Mouse (Mus musculus): ENCODE measurements at regions not wholly inside any gene's neighbourhood (a gene's known extent, or its start where the extent isn't known, plus 50 kb on each side); places are given as distances from the start of the nearest gene placed in this dataset.

DNA sequence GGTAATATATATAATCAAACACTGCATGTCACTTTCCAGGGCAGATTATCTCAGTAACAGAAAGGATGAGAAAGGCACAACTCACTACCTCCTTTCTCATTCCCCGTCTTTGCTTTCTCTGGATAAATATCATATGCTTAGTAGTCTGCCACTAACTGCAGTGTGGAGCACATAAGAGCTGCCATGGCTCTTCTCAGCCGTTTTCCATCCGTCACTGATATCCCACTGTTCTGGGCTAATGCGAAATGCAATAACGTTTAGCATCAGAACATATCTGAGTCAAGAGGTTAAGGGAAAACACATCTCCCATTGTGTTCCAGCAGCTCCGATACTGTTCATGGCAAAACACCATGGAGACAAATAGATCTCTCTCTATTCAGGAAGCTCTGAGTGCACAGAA, 379.8 kb upstream of the Ubash3b start:
- TF ChIP-seq POLR2A (IDR thresholded peaks at IDR 0.05; ENCODE audit: low read depth, low read length) (no peak), CTCF (conservative IDR thresholded peaks at IDR 0.05; ENCODE audit: insufficient read depth, insufficient read length, low read depth, low read length) (no peak)
